Mouse (Mus musculus) T-cell, adult 2 months (primary cell): ENCODE measurements around the gene Lcn8.

Experiments used
- DNase-seq: peaks from one replicate; pipeline ENCODE4 v3.0.0; 2022; ENCODE audit warnings: low spot score

Lcn8 gene

GRCm38 (mm10) chr2:25652902-25653301 lies at the start of gene Lcn8:
Lcn8 (plus strand) TSS chr2:25653120.
- DNase-seq = no peak

GRCm38 (mm10) chr2:25607761-25608622 lies 44.9 kb upstream of the Lcn8 start, which contains the start of gene Rabl6:
Rabl6 (minus strand) TSS chr2:25608521.
- DNase-seq = peak; percentile 86

- no peak for DNase-seq
These were observed 44.2 kb upstream of the Lcn8 start for GRCm38 (mm10) chr2:25608671-25609070.

GRCm38 (mm10) chr2:25616398-25616797 lies 36.5 kb upstream of the Lcn8 start:
- no peak for DNase-seq

GRCm38 (mm10) chr2:25617578-25617977 lies 35.3 kb upstream of the Lcn8 start, which contains the start of gene Ccdc183:
Ccdc183 (minus strand) TSS chr2:25617678.
- no peak for DNase-seq

- DNase-seq = peak; percentile 65
These were observed 32.5 kb upstream of the Lcn8 start for GRCm38 (mm10) chr2:25620386-25620785.

- DNase-seq = no peak
These were observed 32.1 kb upstream of the Lcn8 start for GRCm38 (mm10) chr2:25620852-25621228.

GRCm38 (mm10) chr2:25621229-25622200 lies 31.4 kb upstream of the Lcn8 start, which contains the start of gene Tmem141:
Tmem141 (minus strand) TSS chr2:25622005.
- DNase-seq = peak; percentile 50

GRCm38 (mm10) chr2:25625986-25626385 lies 26.9 kb upstream of the Lcn8 start:
- no peak for DNase-seq

GRCm38 (mm10) chr2:25627811-25628210 lies 25.1 kb upstream of the Lcn8 start, which contains the start of gene Fcna:
Fcna (minus strand) TSS chr2:25628030.
- DNase-seq = no peak

GRCm38 (mm10) chr2:25628738-25629137 lies 24.2 kb upstream of the Lcn8 start:
- no peak for DNase-seq

GRCm38 (mm10) chr2:25633616-25634015 lies 19.3 kb upstream of the Lcn8 start:
- no peak for DNase-seq

- no peak for DNase-seq
These were observed 18.9 kb upstream of the Lcn8 start for GRCm38 (mm10) chr2:25634046-25634445.

GRCm38 (mm10) chr2:25639890-25640289 lies 13.0 kb upstream of the Lcn8 start:
- DNase-seq = peak; percentile 24

GRCm38 (mm10) chr2:25654502-25654901 lies 1.6 kb downstream of the Lcn8 start:
- no peak for DNase-seq

- no peak for DNase-seq
These were observed 3.8 kb downstream of the Lcn8 start for GRCm38 (mm10) chr2:25656691-25657090.

GRCm38 (mm10) chr2:25657246-25657645 lies 4.3 kb downstream of the Lcn8 start:
- DNase-seq = no peak

GRCm38 (mm10) chr2:25657652-25658051 lies 4.7 kb downstream of the Lcn8 start, which contains the start of gene Lcn5:
Lcn5 (plus strand) TSS chr2:25657952.
- no peak for DNase-seq

GRCm38 (mm10) chr2:25660279-25660678 lies 7.4 kb downstream of the Lcn8 start:
- no peak for DNase-seq

GRCm38 (mm10) chr2:25661245-25661970 lies 8.5 kb downstream of the Lcn8 start:
- DNase-seq = no peak

GRCm38 (mm10) chr2:25663511-25663910 lies 10.6 kb downstream of the Lcn8 start:
- DNase-seq = peak; percentile 39

GRCm38 (mm10) chr2:25664125-25664524 lies 11.2 kb downstream of the Lcn8 start:
- no peak for DNase-seq
